Mouse (Mus musculus): ENCODE results near the gene Lipe.
"Not testable (repeated sequence)": the region's sequence is repeated elsewhere in the genome, so short reads cannot be mapped to it uniquely, and the experiment has no call there.

The Lipe gene

GRCm38 (mm10) chr7:25412833-25413441 lies 14.4 kb upstream of the Lipe start, which contains the start of gene Cxcl17:
TSS of gene Cxcl17 (minus strand) at chr7:25412886.
- no peak for DNase-seq (ENCODE audit: extremely low read depth, low read depth)

- DNase-seq (ENCODE audit: extremely low read depth, low read depth) = no peak
Observed at GRCm38 (mm10) chr7:25411861-25412260, 13.4 kb upstream of the Lipe start.

GRCm38 (mm10) chr7:25410969-25411615 lies 12.6 kb upstream of the Lipe start:
- DNase-seq (ENCODE audit: extremely low read depth, low read depth) = no peak

- peak; percentile 75 for DNase-seq (ENCODE audit: extremely low read depth, low read depth)
Observed at GRCm38 (mm10) chr7:25409114-25409760, 10.7 kb upstream of the Lipe start.

- no peak for DNase-seq (ENCODE audit: extremely low read depth, low read depth)
Observed at GRCm38 (mm10) chr7:25406468-25406867, 8.0 kb upstream of the Lipe start.

GRCm38 (mm10) chr7:25402671-25403101 lies 4.2 kb upstream of the Lipe start:
- DNase-seq (ENCODE audit: extremely low read depth, low read depth) = peak; percentile 18

- no peak for DNase-seq (ENCODE audit: extremely low read depth, low read depth)
Observed at GRCm38 (mm10) chr7:25401986-25402385, 3.5 kb upstream of the Lipe start.

- DNase-seq (ENCODE audit: extremely low read depth, low read depth) = no peak
Observed at GRCm38 (mm10) chr7:25401551-25401950, 3.0 kb upstream of the Lipe start.

GRCm38 (mm10) chr7:25399028-25399427 lies 518 bp upstream of the Lipe start:
- not testable (repeated sequence) for DNase-seq (ENCODE audit: extremely low read depth, low read depth)

- no peak for DNase-seq (ENCODE audit: extremely low read depth, low read depth)
Observed at GRCm38 (mm10) chr7:25396621-25397020, 1.9 kb downstream of the Lipe start.

GRCm38 (mm10) chr7:25395558-25396521 lies 2.7 kb downstream of the Lipe start:
- peak; percentile 89 for DNase-seq (ENCODE audit: extremely low read depth, low read depth)

GRCm38 (mm10) chr7:25395186-25395557 lies 3.3 kb downstream of the Lipe start:
- DNase-seq (ENCODE audit: extremely low read depth, low read depth) = peak; percentile 40

GRCm38 (mm10) chr7:25394754-25395153 lies 3.8 kb downstream of the Lipe start:
- DNase-seq (ENCODE audit: extremely low read depth, low read depth) = no peak

GRCm38 (mm10) chr7:25393451-25394210 lies 4.9 kb downstream of the Lipe start:
- no peak for DNase-seq (ENCODE audit: extremely low read depth, low read depth)

- no peak for DNase-seq (ENCODE audit: extremely low read depth, low read depth)
Observed at GRCm38 (mm10) chr7:25392851-25393250, 5.7 kb downstream of the Lipe start.

- DNase-seq (ENCODE audit: extremely low read depth, low read depth) = no peak
Observed at GRCm38 (mm10) chr7:25391856-25392453, 6.6 kb downstream of the Lipe start.

- DNase-seq (ENCODE audit: extremely low read depth, low read depth) = no peak
Observed at GRCm38 (mm10) chr7:25390986-25391385, 7.5 kb downstream of the Lipe start.

- peak; percentile 70 for DNase-seq (ENCODE audit: extremely low read depth, low read depth)
Observed at GRCm38 (mm10) chr7:25390054-25390770, 8.3 kb downstream of the Lipe start.

GRCm38 (mm10) chr7:25388916-25389315 lies 9.6 kb downstream of the Lipe start:
- DNase-seq (ENCODE audit: extremely low read depth, low read depth) = no peak

Data from MEL-GATA-1-ER (cell line).